Mouse (Mus musculus) CH12.LX (cell line): ENCODE results near the gene Cox14.

Source experiments
- CTCF ChIP-seq, 2 experiments: IDR thresholded peaks in 1 of 2; conservative IDR thresholded peaks in 1 of 2; 2 replicates each; pipeline ENCODE4 v1.5.1; 2011 to 2012; ENCODE audit warnings: low read depth in 2 of 2, low read length in 2 of 2, improper control_type of control experiment in 1 of 2, inconsistent platforms in 1 of 2, mild to moderate bottlenecking in 1 of 2, moderate library complexity in 1 of 2
- MXI1 ChIP-seq: IDR thresholded peaks from 2 replicates; pipeline ENCODE4 v1.6.1; 2011; ENCODE audit warnings: mild to moderate bottlenecking, low read depth, low read length, improper control_type of control experiment
- NELFE ChIP-seq: IDR thresholded peaks from 2 replicates; pipeline ENCODE4 v1.6.1; 2011; ENCODE audit warnings: low read depth, low read length, improper control_type of control experiment

- TF ChIP-seq MXI1 (peak; percentile 75), CTCF (conservative IDR thresholded peaks at IDR 0.05 in 1 of 2, IDR thresholded peaks at IDR 0.05 in 1 of 2; ENCODE audit: low read depth in 2 of 2, low read length in 2 of 2) (peak; percentile 82 to 95), NELFE (peak; percentile 74)
These were observed at the start of gene Cox14 for GRCm38 (mm10) chr15:99725341-99726155.
